Mouse (Mus musculus): ENCODE data around the gene Stx6.
"Not testable (repeated sequence)": the region's sequence is repeated elsewhere in the genome, so short reads cannot be mapped to it uniquely, and the experiment has no call there.

Stx6 gene

GRCm38 (mm10) chr1:155167453-155167852, 8.9 kb downstream of the Stx6 start:
- DNase-seq (ENCODE audit: low read depth, low spot score) = no peak

DNA sequence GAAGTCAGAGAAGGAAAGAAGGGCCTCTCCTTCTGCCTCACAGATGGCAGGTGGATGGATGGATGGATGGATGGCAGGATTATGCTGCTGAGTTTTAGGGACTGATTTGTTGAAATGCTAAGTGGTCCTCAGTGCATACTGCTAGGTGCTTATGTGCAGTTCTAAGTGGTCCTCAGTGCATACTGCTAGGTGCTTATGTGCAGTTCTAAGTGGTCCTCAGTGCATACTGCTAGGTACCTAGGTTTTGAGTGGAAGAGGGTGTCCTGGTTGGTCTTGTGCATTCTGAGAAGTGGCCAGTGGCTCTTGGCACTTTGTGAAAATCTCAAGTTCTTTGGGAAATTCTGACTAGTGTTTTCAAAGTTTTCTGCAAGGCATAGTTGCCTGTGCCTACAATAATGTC, 11.4 kb downstream of the Stx6 start:
- DNase-seq (ENCODE audit: low read depth, low spot score) = no peak

GRCm38 (mm10) chr1:155172895-155173643, 14.6 kb downstream of the Stx6 start:
- no peak for DNase-seq (ENCODE audit: low read depth, low spot score)

GRCm38 (mm10) chr1:155173644-155174016, 15.1 kb downstream of the Stx6 start:
- DNase-seq (ENCODE audit: low read depth, low spot score) = not testable (repeated sequence)

- DNase-seq (ENCODE audit: low read depth, low spot score) = no peak
These were observed 15.9 kb downstream of the Stx6 start for GRCm38 (mm10) chr1:155174424-155174823.

DNA sequence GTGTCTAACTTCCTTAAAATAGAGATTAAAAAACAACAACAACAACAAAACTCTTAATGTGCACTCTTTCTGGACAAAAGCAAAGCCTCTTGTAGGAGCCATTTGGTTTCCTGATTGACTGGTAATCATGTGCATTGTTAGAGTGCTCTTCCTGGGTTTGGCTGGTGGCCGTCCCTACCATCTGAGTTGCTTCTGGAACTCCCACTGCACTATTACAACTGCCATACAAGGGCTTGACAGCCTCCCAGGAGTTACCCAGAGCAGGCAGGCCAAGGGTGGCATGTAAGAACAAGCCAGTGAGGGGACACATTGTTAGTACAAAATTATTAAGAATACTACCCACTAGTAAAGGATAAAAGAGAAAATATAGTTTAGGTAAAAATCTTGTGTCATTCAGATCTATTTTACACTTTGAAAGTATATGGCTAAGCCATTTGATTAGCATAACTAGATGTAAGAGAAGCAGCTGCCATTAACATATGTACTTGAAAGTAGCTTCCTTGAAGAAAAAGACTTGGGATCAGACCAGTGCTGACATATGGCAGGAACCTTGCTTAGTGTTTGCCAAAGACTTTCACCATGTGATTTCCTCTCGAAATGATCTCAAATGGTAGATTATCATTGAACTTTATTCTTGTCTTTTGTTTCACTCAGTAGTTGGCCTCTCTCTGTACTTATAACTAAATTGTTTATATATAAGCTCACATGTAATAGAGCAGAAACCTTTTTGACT, 19.8 kb downstream of the Stx6 start:
- DNase-seq (ENCODE audit: low read depth, low spot score) = no peak

GRCm38 (mm10) chr1:155184191-155184590, 25.7 kb downstream of the Stx6 start:
- no peak for DNase-seq (ENCODE audit: low read depth, low spot score)

DNA sequence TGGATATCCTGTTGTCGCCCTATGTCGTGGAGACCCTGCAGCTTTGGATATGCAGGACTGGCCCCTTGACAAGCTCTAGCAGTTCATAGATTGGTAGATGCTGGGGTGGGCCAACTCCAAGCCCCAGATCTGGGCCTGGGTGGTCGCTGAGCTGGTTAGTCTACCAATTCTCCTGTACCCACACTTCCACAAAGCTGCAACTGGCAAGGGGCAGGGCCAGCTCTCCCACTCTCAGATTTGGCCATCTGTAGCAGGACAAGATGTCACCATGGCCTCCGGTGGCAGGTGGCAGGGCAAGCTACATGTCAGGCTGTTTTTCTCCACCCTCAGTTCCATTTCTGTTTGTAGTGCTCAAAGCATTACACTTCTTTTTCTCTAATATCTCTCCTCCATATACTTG, 30.1 kb downstream of the Stx6 start:
- DNase-seq (ENCODE audit: low read depth, low spot score) = no peak

DNA sequence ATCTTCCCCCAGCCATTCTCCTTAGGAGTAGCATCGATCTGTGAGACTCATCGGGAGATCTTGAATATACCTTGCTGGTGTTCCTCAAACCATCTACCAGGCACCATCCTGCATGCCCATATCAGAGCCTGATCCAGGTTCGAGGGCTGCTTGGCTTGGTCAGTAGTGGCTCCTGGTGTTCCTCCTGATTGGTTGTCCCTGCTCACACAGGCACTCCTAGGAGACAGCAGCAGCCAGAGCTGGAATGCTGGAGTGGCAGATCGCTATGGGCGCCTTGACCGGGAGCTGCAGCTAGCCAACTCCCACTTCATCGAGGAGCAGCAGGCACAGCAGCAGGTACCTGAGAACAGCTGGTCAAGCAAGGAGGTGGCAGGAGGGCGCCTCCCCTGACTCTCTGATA, 32.7 kb downstream of the Stx6 start:
- DNase-seq (ENCODE audit: low read depth, low spot score) = no peak

DNA sequence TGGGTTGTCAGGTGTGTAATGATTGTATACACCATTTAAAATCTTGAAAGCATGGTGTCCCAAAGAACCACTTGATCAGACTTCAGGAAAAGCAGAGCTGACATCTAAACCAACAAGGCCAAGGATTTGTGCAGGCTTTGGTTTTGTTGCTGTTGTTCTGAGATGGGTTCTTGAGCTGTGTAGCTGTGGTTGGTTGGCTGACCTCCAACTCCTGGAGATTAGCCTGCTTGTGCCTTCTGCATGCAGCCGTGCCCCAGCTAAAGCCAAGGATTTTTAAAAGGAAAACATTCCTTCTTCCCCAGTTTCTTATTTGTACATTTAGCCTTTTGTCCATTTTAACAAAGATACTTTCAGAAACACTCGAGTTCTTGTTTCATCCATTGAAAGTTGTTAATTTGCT, 33.2 kb downstream of the Stx6 start:
- no peak for DNase-seq (ENCODE audit: low read depth, low spot score)

- DNase-seq (ENCODE audit: low read depth, low spot score) = no peak
These were observed 34.4 kb downstream of the Stx6 start for GRCm38 (mm10) chr1:155192805-155193368.

DNA sequence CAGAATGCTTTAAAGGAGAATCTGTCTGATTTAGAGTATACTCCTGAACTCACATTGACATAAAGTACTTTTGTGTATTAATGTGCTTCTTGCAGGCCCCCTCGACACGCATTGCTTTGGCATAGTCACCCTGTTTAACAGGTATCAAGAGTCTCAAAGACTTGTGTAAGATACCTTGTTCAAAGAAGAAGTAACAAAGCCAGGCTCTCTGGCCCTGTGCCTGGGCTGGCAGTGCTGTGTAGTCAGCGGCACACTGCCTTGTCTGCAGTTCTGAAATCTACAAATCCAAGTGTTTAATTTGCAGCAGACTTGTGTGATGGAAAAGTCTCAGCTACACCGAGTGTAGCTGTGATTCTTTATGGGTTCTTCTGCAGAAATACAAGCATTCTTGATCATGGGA, 38.2 kb downstream of the Stx6 start:
- no peak for DNase-seq (ENCODE audit: low read depth, low spot score)

- no peak for DNase-seq (ENCODE audit: low read depth, low spot score)
These were observed 41.0 kb downstream of the Stx6 start for GRCm38 (mm10) chr1:155199522-155199921.

DNA sequence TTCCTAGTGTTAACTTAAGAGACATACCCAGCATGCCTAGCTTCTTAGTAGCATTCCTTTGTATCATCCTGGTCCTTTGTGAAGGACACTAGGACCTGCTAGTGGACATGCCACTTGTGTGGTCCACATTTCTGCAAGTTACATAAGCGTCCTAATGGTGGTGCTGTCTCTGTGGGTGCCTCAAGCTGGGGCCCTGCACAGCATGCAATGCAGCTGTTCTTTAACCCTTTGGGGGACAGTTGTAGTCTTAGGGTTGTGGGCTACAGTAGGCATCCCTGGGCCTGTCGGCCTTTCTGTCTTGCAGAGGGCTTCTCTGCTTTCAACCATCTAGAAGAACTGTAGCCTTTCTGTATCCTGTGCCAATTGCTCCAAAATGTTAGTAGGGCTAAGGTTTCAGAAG, 42.5 kb downstream of the Stx6 start:
- no peak for DNase-seq (ENCODE audit: low read depth, low spot score)

DNA sequence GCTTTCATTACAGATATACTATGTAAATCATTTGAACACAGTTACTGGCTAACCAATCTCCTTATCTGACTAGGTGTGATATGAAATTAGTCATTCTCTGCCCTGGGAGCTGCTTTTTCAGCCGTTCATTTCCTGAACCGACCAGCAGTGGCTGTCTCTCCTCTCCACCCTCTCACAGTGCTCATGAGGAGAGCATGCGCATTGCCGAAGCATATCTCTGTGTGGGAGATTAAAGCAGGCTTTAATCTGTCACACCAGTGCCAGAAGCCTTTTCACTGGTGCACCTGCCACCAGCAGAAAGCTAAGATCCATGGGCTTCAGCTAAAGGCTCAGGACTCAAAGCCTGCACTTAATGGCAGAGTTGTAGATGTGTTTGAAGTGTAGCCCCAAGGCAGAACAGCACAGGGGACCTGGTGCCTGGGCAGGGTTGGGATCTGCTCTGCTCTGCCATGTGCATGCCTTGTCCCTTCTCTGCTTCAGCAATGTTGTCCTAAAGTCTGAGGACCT, 42.9 kb downstream of the Stx6 start:
- no peak for DNase-seq (ENCODE audit: low read depth, low spot score)

DNA sequence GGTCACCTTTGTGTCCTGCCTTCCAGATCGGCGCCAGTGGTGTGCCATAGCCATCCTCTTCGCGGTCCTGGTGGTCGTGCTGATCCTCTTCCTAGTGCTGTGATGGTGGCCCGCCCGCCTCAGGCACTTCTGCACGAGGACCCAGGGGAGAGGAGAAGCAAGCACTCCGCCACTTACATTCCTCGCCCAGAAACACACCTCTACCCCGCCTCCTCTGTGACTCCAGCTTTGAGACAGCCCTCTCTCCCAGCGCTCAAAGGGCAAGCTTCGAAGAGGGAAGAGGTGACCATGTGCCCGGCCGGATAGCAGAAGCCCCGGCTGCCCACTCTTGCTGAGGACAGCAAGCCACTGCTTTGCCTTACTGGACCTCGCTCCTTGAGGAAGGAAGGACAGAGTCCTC, 43.4 kb downstream of the Stx6 start:
- DNase-seq (ENCODE audit: low read depth, low spot score) = no peak

DNA sequence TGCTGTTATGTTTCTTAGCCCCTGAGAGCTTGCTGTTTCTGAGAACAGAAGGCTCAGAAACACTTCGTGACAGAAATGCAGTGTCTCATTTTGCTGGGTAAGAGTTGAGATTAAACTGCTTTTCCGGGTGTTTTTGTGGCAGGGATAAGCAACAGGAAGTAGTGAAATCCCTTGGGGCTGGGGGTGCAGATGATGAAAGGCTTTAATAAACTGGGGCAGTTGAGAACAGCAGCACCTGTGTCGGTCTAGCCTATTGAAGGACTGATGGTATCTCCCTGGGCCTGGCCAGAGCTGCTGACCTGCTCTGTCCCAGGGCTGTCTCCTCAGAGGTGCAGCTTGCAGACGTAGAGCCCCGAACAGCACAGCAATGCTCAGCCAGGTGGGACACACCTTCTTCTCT, 44.0 kb downstream of the Stx6 start:
- DNase-seq (ENCODE audit: low read depth, low spot score) = no peak

- no peak for DNase-seq (ENCODE audit: low read depth, low spot score)
These were observed 44.6 kb downstream of the Stx6 start for GRCm38 (mm10) chr1:155203101-155203500.

DNA sequence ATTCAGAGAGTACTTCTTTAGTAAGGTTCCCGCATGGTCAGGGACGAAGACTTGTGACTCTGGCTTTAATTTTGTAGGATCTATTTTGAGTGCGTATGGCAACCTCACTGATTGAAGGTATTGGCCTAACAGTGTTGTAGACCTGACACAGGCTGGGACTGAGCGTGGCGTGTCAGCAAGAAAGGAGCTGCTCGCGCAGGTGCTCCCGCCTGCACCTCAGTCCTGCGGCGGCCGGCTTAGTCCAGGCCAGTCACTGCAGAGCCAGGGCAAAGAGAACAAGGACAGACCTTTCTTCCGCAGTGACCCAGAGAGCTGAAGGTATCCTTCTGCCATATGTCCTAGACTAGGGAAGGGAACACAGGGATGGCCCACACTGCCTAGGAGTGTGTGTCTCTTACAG, 45.4 kb downstream of the Stx6 start:
- no peak for DNase-seq (ENCODE audit: low read depth, low spot score)

DNA sequence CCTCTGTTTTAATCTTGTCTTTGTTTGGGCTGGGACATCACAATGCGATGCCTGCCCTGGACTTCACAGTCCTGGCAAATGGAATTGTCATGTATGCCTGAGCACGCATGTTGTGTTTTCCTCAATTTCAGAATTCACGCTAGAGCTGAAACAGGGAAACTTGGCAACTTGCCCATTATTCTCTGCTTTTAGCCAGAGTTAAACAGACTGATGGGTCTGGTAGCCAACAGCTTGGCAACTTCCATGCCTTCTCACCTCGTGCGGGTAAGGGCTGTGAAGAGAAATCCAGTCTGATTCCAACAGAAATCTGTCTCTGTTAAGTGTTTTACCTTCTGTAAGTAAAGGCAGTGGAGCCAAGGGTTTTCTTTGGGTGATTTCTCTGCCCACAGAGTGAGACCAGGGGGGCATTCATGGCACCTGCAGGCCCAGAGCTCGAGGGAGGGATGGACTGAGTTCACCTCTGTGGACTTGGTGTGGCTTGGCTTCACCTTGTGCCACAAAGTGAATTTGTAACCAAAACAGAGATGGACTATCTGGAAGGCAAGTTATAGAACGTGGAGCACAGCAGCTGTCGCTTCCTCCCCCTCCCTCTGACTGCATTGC, 46.1 kb downstream of the Stx6 start:
- no peak for DNase-seq (ENCODE audit: low read depth, low spot score)

- DNase-seq (ENCODE audit: low read depth, low spot score) = no peak
These were observed 46.8 kb downstream of the Stx6 start for GRCm38 (mm10) chr1:155205311-155205710.

Data from ES-CJ7 (cell line).